Mouse (Mus musculus): ENCODE measurements around the gene Tns2.

Tns2 gene

DNA sequence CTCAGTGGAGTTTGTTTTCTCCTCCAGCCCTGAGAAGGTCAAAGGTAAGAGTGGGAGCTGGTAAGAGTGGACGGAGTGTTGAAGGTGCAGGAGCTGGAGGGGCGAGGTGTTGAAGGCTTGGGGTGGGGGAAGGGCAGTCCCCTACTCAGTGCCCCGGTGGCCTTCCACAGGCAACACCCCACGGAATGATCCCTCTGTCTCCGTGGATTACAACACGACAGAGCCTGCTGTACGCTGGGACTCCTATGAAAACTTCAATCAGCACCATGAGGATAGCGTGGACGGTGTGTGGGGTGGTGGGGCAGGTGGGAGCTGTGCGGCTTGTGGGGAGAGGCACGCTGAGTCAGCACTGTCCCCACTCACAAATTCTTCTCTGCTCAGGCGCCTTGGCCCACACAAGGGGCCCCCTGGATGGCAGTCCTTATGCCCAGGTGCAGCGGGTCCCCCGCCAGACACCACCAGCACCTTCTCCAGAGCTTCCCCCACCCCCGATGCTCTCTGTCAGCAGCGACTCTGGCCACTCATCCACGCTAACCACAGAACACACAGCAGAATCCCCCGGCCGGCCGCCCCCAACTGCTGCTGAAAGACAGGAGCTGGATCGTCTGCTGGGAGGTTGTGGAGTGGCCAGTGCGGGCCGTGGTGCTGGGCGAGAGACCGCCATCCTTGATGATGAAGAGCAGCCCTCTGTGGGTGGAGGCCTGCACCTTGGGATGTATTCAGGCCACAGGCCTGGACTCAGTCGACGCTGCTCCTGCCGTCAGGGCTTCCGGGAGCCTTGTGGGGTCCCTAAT is 10.7 kb downstream of the Tns2 start:
- no peak for DNase-seq

DNA sequence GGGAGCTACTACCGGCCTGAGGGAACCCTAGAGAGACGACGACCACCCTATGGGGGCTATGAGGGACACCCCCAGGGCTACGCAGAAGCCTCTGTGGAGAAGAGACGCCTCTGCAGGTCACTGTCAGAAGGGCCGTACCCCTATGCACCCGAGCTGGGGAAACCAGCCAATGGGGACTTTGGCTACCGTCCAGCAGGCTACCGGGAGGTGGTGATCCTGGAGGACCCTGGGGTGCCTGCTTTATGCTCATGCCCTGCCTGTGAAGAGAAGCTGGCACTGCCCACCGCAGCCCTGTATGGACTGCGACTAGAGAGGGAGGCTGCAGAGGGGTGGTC is 11.2 kb downstream of the Tns2 start:
- DNase-seq: no peak

DNA sequence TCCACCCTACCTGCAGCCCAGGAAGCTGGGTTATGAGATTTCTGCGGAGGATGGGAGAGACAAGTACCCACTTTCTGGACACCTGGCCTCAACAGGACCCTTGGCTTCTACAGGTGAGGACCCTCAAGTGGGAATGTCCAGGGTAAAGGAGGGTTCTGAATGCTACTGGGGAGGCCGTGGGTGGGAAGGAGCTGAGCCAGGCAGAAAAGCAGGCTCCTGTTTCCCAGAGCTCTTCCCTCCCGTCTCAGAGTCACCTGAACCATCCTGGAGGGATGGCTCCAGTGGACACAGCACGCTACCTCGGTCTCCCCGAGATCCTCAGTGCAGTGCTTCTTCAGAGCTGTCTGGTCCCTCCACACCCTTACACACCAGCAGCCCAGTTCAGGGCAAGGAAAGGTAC is 12.0 kb downstream of the Tns2 start:
- DNase-seq: no peak

DNA sequence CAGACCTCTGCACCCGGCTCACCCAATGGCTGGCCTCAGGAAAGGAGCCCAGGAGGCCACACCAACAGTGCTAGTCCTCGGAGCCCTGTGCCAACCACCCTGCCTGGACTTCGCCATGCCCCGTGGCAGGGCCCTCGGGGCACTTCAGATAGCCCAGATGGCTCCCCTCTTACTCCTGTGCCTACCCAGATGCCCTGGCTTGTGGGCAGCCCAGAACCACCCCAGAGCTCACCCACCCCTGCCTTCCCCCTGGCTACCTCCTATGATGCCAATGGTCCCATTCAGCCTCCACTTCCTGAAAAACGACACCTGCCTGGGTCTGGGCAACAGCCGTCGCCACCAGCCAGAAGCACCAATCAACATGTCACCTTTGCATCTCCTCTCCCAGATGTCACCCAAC is 12.6 kb downstream of the Tns2 start:
- DNase-seq: no peak

DNA sequence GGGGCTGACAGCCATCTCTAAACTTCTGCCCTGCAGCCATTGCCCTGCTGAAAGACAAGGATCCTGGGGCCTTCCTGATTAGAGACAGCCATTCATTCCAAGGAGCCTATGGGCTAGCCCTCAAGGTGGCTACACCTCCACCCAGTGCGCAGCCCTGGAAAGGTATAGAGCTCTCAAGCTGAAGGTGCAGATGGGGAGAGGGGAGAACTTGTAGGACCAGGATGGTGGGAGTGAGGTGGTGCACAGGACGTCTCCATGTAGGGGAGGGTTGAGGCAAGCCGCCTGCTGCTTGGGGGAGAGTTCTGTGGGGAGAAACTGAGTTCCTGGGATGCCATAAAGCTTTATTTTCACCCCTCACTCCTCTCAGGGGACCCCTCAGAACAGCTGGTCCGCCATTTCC is 13.5 kb downstream of the Tns2 start:
- no peak for DNase-seq

DNA sequence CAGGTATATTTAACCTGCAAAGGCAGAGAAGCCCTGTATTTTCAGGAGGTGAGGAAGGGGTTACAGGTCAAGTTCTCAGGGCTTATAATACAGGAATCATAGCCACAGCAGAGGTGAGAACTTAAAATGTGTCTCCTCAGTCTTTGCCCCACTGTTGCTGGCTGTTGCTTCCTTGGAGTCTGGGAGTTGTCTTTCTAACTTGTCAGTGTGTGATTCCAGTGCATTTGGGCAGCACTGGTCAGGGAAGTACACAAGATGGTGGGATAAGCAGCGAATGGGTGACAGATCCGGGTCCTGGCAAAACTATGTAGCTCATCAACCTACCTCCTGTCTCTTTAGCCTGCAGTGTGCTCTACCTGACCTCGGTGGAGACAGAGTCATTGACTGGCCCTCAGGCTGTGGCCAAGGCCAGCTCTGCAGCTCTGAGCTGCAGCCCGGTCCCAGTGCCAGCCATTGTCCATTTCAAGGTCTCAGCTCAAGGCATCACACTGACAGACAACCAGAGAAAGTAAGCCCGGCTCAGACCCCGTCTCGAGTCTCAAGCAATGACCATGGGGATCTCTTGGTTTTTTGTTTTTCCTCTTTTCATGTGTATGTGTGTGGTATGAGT is 14.5 kb downstream of the Tns2 start:
- no peak for DNase-seq

DNA sequence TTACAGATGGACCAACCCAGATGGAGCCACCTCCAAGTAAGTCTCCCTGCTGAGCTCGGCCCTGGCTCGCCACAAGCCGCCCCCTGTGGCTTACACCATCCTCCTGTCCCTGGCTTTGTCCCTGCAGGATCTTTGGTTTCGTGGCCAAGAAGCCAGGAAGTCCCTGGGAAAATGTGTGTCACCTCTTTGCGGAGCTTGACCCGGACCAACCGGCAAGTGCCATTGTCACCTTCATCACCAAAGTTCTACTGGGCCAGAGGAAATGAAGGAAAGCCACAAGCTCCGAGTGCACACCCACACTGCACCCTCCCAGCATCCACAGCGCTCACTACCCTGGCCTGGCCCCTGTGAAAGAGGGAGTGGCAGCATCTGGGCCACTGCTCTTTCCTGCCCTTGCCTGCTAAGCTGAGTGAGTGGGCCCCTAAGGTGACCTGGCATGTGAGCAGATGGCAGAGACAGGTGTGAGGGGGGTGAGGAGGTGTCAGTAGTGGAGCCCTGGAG is 15.6 kb downstream of the Tns2 start:
- no peak for DNase-seq

DNA sequence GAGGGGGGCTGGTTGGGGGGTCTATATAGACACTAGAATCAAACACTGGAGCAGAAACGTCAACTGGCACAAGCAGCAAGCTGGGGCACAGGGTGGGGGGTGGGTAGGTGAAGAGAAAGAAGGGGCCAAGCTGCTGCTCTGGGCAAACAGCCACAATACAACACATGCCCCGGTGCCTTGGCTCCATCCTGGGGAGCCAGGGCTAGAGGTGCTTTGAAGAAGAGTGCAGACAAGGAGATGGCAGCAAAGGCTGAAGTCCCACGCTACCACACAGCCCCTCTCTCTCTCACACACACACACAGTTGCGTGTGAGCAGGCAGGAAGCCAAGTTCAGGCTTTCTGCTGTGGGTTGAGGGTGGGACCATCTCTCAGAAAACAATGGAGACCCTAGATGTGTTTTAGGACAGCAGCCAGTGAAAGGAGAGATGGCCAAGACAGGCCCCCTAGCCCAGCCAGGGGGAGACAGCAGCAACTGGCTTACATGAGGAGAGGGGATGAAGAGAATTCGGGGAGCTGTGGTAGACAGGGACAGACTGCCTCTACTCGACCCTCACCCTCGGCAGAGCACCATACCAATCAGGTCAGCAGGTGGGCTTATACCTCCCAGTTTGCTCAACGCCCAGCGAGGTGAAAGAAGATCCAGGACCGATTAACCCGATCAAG is 16.7 kb downstream of the Tns2 start:
- DNase-seq: no peak

DNA sequence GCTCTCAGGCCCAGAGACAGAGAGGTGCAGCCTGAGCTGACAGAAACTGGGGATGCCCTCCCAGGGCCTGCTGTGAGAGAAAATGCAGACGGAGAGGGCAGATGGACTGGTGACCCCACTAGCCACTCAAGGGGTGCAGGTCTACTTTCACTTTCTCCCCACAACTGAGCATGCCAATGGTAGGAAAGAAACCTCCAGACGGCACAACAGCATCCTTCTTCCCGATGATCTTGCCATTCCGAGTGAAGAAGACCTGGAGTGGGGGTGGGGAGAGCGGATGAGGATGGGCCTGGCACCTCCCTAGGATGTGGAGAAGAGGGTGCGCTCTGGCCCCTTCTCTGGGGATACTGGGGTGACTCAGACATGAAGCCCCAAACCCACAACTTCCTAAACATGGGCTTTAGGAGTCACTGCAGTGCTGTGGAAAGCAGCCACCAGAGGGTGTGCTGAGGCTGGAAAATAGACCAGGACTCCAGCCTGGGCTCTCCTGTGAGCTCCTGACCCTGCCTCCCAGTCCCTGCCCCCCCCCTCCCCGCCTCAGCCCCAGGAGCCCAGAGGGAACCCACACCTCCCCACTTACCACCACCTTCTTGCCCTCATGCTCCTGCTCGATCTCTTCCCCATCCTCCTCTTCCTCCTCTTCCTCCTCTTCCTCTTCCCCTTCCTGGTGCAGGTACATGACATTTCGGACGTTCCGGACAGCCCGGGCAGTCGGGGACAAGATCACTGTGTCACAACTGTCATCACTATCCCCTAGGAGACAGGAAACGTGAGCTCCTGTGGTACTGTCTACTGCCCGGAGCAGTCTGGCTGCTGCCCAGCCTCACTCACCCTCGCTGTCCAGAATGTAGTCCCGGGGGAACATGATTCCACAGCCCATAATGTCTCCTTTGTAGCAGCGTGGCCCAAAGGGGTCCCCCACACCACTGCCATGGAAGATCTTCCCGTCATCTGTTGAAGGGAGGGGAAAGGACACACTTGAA is 17.5 kb downstream of the Tns2 start:
- DNase-seq: no peak

DNA sequence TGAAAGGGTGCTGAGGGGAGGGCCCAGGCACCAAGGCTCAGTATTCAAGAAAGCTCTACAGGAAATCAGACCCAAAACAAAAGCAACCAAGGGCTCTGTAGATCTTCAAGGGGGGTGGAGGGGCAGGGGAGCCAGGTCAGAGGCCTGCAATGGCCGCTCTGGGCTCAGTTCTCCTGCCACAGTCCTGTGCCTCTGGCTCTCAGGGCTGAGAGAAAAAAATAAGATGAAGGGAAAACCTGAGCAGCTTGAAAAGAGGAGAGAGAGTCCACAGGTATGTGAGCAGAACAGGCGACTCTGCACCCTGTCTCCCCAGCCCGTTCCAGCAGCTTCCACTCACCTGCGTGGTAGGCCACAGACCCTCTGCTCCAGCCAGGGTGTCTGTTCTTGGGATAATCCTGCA is 18.4 kb downstream of the Tns2 start:
- no peak for DNase-seq

DNA sequence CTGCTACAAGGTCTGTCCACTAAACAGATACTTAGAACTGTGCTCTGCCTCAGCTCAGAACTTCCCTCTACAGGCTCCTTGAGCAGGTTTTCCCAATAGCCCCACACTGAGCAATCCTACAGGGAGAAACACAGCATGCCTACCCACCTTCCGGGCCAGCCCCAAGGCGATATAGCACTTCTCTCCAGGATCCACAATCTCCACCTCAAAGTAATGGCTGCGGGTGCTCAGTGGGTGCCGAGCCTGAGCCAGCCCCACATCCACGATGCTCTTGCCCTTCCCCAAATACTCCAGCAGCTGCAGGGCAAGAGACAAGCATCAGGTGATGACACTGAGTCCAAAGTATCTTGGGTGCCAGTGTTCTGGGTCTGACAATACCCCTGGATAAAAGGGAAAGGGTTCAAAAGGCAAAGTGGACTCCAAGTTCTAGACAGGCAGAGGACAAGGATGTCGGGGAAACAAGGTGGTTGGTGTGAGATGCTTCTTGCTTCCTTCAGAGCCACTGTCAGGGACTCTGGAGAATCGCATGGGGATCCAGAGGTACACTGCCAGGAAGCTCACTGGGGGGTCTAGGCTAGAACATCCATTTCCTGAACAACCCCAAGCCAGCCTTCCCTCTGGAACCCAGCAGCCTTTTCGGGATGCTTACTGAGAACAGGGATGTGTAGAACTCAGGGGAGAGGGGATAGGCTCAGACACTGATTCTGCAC is 19.1 kb downstream of the Tns2 start:
- no peak for DNase-seq

DNA sequence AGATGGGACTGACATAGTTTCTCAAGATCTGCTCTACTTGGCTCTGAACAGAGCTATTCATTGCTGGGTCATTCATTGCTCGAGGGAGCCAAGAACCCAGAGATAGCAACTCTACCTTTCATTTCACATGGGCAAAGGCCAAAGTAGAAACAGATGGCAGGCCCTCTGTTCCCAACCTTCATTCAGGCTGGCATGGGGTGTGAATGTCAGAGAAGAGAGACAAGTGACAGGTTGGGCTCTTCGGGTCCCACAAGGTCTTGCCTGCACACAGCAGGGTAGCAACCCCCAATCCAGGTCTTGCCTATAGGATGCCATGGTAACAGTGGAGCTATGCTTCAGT is 19.6 kb downstream of the Tns2 start:
- DNase-seq: no peak

DNA sequence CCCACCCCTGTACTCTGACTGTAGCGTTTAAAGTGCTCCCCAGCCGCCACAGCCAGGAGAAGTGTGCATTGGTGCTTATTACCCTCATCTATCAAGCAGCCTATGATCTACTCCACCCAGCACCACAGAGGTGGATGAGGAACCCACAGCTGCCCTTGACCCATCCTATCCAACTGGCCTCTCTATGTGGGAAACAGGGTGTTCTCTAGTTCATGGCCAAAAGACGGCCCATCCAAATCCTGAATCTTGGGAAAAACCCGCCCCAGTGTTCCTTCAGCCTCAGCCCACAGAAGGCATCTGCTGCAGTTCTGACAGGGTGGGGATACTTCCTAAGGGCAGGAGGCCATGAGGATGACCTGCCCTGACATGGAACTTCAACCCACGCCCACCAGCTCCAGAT is 20.3 kb downstream of the Tns2 start:
- DNase-seq: no peak

DNA sequence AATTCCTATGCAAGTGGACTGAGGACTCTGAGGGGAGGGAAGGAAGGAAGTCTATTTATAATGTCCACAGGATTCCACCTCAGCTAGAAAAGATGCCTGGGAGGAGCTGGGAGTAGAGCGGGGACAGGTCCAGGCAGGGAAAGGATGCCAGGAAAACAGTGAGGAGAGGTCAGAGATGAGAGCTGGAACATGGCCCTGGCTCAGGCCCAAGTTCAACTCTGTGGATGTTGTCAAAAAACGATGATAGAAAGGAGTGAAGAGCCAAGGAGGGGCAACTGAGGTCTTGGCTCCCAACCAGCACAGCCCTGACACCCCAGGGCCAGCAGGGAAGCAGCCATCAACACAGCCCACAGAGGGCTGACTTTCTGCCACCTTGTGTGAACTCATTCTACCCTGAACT is 26.1 kb downstream of the Tns2 start:
- DNase-seq: no peak

DNA sequence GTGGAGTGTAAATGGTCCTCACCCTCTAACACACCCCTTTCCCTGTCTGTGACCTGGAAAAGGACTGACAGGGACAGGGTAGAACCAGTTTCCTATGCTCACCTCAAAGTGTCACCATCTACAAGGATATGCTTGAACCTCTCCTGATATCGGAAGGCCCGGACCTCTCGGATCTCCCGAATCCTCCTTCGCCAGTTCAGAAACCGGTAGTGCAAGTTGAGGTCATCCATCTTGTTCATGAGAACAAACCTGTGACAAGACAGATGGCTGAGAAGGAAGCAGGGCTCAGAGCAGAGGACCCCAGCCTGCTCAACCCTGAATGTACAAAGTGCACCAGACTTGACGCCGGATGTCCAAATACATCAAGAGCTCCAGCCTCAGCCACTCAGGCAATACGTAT is 33.1 kb downstream of the Tns2 start:
- no peak for DNase-seq

DNA sequence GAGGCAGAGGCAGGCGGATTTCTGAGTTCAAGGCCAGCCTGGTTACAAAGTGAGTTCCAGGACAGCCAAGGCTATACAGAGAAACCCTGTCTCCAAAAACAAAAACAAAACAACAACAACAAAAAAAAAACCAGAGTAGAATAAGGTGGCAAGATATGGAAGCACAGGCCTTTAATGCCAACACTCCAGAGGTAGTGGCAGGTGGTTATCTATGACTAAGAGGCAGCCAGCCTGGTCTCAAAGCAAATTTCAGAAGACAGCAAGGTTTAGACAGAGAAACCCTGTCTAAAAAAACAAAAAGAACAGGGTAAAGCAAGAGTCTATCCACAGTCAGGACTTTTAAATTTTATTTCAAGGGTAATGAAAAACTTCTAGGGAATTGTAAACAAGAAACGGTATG is 34.5 kb downstream of the Tns2 start:
- no peak for DNase-seq

DNA sequence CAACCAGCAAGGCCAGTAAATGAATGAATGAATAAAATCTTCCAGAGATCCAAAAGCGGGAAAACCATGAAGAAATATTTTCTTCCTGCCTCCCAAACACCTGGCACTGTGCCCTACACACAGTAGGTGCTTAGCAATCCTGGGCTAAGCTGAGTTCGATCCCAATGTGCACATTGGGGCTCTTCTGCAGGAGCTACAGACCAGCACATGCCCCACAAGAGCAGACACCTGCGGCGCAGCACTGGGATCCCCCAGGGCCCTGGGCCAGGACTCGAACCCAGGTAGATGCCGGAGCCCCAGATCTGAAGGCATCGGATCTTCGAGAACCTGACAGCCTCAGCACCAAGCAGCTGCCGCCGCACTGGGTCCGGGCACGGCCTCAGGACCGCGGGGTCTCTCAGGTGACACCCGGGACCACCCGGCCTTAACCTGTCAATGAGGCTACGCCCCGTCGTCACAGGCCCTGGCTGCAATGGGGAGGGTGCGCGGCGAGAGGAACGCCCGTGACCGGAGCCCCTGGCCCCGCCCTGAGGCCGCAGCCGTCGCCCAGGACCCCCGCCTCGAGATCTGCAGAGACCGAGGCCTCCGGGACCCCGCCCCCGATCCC is 35.4 kb downstream of the Tns2 start:
- no peak for DNase-seq

DNA sequence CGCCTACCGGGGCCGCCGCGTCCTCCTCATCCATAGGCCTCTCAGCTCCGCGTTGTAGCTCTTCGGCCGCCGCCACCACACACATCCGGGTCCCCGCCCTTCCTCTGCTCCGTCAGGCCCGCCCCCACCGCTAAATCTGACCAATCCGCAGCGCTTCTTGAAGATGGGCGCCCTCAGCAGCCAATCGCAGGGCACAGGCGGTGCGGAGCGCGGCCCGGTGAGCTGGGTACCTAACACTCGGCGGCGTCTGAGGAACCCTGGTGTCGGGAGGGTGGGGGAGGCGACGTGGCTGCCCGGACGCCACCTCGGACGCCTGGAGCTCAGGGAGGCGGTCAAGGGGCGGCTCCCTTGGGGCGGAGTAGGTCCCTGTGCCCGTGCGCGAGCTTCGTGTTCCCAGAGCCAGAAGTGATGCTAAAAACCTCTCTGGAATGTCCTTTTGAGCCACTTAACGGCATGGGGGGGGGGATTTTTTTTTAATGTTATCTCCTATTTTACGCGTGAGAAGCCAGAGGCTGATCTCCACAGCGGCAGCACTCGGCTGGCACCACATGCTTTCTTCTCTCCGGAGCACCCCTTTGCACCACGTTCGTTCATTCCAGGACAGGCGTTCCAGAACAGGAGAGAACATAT is 36.0 kb downstream of the Tns2 start, which contains the start of gene Spryd3:
Gene Spryd3, minus strand, starts transcription at position 106 of the 630 bp plus-strand sequence.
- peak; percentile 96 to 98 for DNase-seq

DNA sequence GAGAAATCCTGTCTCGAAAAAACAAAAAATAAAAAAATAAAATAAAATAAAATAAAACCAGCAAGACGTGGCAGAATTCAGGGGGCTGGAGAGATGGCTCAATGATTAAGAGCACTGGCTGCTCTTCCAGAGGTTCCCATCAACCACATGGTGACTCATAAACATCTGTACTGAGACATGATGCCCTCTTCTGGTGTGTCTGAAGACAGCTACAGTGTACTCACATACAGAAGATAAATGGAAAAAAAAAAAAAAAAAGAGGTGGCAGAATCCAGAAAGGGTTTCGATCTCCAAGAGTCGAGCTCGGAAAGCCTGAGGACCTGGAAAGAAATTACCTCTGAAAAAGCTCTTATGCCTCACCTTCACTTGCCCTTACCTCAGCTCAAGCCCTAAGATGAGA is 40.9 kb downstream of the Tns2 start:
- DNase-seq: no peak

DNA sequence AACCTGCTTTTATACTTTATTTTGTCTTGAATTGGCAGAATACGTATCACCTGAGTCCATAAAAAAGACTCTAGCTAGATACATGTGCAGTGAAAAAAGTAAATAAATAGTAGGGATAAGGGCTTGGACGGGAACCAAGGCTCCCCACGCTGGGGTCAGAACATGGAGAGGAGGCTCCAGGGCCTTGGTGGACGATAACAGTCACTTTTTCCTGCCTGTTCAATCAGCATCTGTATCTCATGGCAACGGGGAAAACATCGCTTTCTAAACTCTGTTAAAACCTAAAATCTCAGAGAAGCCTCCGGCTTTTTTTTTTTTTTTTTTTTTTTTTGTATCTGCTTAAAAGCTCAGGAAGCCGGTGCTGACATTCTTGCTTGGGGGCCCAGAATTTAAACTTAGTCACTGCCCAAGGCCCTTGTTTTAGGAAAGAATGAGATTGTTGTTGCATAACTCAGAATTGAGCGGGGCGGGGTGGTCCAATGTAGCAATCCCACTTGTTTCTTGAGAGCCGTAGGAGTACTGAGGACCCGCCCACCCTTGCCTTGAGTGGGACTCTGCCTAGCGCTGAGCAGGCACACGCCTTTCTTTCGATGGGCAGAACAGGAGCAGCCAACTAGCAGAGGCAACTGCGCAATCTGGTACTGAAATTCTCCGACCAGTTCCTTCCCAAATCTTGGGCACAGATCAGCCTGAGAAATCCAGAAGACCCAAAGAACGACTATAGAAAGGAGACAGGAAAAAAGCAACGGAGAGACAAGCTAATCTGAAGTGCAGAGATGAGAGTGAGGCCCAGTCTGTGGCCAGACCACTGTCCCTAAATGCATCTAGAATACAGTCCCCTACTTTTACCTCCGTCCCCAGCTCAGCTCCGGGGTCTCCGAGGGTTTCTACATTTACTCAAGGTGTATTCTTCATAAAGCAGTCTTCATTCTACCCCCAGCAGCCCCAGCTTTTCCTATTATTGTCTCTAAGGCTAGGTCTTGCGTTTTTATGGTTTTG is 43.0 kb downstream of the Tns2 start:
- DNase-seq: no peak

Measured in spleen, adult 18-20 months (tissue).